Mouse (Mus musculus) cerebellum, postnatal 4 days (tissue): ENCODE results near the gene Pgs1.

Experiments
- DNase-seq, 2 experiments: peaks; one replicate each; pipeline ENCODE4 v3.0.0; 2022; ENCODE audit warnings: low spot score in 2 of 2, mixed read lengths in 1 of 2

The Pgs1 gene

GRCm38 (mm10) chr11:117986126-117987031 is at the start of gene Pgs1:
TSS of gene Pgs1 (plus strand) at chr11:117986292.
- DNase-seq: peak; percentile 72 to 92

GRCm38 (mm10) chr11:117939004-117939730 is 46.9 kb upstream of the Pgs1 start:
- no peak for DNase-seq

DNA sequence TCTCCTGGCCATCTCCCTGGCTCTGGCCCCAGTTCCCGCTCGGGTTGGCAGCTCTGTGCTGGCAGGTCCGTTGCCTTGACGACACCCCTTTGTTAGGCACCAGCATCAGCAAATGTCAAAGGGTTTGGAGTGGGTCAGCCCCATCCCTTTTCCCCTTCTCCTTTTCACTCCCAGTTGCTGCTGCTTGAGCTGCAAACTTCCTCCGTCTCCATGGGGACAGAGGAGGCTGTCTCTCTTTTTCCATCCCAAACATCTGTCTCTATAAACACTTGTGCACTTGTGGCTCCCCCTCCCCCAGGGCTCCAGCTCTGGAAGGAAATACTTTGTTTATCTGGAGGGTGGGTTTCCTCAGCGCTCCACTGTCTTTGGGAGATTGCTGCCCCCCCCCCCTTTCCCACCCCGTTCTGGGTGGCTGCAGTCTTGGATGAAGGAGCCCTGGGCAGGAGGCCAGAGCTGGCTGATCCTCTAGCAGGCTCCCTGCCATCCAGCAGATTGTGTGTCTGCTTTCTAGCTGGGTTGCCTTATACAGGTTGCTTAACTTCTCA is 46.3 kb upstream of the Pgs1 start:
- peak; percentile 46 to 88 for DNase-seq

DNA sequence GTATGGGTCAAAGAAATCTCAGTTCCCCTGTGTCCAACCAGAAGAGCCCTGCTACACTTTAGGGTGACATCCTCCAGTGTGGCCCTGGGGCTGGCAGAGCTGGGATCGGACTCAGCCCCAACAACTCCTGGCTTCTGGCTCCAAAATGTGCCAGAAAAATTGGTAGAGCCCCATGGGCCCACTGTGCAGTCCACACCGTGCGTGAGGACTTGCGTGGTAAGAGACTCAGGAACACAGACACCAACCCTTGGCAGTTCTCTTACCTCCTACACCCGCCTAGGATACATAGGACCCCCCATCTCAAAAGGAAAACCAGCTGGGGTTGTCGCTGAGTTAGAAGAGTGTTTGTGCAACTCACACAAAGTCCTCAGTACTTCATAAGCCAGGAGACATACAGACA is 45.2 kb upstream of the Pgs1 start:
- no peak for DNase-seq

- DNase-seq: no peak
These were observed 44.7 kb upstream of the Pgs1 start for GRCm38 (mm10) chr11:117941325-117941834.

GRCm38 (mm10) chr11:117941848-117942247 is 44.2 kb upstream of the Pgs1 start:
- DNase-seq: no peak

DNA sequence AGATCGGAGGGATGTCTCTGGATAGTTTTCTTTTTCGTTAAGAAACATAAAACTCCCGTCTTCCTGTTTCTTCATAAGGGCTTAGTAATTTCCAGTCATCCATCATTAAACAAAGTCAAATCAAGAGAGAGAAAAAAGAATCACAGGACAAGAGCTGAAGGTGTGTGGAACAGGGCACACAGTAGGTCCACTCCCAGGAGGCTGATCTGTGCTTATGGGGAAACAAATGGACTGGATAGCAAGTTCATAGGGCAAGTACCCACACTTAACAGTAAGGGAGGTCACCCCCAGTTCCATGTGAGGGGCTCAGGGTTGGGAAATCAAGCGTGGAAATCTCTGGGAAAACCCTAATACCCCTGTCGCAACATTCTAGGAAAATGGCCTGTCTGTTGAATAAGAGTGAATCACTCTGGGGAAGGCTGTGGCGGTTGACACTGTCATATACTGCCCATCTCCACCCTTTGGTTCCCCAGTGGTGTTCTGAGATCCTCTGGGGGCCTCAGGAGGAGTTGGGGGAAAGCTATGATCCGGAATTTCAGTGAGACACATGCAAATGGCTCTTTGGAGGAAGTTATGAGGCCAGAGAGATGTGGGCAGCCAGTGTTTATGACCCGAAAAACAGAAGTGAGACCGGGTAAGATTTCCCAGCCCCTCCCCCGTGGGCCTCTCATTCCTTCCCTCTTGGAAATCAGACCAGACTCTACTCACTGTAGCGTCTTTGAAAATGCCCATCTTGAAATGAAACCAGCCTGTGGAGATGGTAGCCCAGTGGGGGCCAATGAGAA is 39.7 kb upstream of the Pgs1 start:
- no peak for DNase-seq

DNA sequence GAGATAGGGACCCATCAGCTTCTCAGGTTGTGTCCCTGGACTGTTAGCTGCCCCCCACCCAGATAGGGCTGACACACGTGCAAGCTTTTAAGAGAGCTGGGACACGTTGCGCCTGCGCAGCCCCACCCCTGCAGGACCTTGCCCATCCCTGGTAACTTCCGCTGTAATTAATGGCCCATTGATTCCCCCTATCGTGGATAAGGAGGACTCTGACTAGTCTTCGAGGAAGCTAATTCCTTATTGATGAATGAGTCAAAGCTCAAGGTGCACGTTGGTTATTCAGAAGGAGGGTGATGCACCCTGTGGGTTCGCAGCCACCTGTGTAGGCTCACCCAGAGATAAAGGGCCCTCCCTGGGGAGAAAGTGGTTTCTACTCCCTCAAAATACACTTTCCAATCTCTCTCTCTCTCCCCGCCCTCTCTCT is 39.1 kb upstream of the Pgs1 start:
- no peak for DNase-seq

GRCm38 (mm10) chr11:117949392-117950091 is 36.5 kb upstream of the Pgs1 start:
- peak in 1 of 2 experiments; percentile 62 for DNase-seq

DNA sequence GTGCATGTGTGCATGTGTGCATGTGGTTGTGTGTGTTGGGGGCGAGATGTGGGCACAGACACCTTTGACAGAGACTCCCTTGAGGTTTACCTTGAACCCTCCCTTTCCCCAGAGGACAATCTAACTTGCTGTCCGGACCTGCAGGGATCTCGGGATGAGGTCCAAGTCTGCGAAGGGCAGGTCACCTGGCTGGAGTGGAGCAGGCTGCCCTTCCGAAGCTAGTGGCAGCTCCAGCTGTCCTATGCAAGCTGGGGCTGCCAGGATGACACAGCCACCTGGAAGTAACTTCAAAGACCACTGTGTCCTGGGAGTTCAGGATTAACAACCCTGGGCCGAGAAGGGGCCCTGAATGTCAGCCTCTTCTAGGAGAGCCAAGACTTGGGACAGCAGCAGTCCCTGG is 34.7 kb upstream of the Pgs1 start:
- DNase-seq: no peak

DNA sequence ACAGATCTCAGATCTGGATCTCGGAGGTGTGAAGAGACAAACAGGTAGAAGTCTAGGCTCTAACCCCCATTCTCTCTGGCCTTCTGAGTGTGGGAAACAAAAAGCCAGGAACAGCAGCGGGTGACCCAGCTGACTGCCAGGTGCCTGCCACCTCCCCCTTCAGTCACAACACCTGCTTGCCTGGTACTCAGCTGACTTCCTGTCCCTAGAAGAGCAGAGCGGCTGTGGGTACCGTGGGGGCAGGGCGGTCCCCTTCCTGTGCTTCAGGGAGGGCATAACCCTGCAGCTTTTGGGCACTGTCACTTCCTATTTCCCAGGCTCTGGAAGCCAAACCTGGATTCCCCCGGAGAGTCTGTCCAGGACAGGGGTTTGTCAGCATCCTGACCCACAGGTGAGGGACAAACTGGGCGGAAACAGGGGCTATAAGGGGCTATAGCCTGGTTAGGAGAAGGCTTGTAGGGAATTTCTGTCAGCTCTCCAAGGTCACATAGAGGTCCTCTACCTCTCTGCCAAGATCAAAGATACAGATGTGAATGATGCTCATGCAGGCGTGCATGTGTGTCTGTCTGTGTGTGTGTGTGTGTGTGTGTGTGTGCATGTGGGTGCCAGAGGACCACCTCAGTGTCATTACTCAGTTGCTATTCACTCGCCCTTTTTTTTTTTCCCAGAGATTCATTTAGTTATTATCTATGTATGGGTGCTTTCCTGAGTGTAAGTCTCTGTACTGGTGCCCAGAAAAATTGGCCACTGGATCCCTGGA is 33.7 kb upstream of the Pgs1 start:
- DNase-seq: no peak

DNA sequence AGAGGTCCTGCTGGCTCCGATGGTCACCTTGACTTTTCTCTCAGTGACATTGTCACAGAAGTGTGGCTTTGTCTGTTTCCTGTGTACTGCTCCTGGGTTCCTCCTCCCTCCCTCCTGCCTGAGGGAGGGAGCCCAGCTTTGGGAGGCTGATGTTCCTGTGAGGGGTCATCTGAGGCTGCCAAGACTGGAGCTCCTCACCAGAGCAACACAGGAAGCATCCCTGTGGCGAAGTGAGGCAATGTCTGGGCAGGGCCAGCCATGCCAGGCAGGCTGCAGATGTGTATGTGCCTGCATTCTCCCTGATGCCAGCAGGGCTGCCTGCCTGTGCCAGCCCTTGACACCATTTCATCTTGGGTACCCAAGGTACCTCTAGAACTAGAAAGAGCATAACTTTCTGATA is 32.0 kb upstream of the Pgs1 start:
- peak in 1 of 2 experiments; percentile 39 for DNase-seq

GRCm38 (mm10) chr11:117954819-117955218 is 31.3 kb upstream of the Pgs1 start:
- no peak for DNase-seq

DNA sequence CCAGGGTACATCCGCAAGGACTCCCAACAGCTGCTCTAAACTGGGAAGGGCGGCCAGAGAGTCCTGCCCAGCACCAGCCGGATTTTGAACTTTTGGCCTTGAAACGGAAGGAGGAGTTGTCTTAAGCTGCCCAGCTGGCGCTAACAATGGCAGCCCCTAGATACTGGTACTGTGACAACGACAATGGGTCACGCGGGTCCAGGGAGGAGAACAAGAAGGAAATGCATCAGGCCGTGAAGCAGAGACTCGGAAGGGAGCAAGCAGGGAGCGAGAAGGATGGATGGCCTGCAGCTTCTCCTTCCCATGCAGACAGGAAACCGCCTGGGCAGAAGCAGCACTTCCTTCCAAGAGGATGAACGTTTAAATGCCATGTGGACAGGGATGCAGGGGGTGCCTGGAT is 30.5 kb upstream of the Pgs1 start:
- no peak for DNase-seq

DNA sequence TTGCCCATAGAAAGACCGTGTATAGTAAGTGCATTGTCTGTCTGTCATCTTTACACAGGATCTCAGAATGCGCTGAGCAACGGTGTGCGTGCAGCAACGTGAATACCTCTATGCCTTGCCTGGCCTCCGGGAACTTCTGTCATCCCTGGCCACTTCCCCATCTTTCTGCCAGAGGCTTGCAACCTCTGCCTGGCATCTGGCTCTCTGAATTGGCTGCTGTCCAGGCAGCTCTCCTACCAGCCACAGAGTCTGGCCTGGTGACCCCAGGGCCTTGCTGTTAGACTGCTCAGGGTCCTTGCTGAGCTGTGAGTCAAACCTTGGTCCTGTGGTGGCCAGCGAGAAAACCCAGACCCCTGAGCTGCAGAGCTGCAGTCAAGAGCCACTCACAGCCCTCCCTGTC is 27.9 kb upstream of the Pgs1 start:
- DNase-seq: no peak

GRCm38 (mm10) chr11:117959166-117959565 is 26.9 kb upstream of the Pgs1 start:
- DNase-seq: no peak

GRCm38 (mm10) chr11:117959741-117960381 is 26.2 kb upstream of the Pgs1 start:
- no peak for DNase-seq

- no peak for DNase-seq
These were observed 25.5 kb upstream of the Pgs1 start for GRCm38 (mm10) chr11:117960601-117961000.

GRCm38 (mm10) chr11:117962228-117963067 is 23.6 kb upstream of the Pgs1 start:
- no peak for DNase-seq
